Mouse (Mus musculus) CH12.LX (cell line): ENCODE results near the gene BC048403. TPM values are rescaled to one million over a fixed set of nuclear protein-coding genes. Genes with fewer than 3 reads are reported as not detected.

Source experiments
- DNase-seq: peaks from one replicate; pipeline ENCODE4 v3.0.0-alpha.2; 2013; ENCODE audit errors: extremely low read depth
- H3K27ac ChIP-seq: 2 replicates; pipeline ENCODE4 v1.5.1; 2012; ENCODE audit warnings: low read depth, mild to moderate bottlenecking, control low read depth, moderate library complexity; ENCODE audit not compliant: insufficient read depth
- H3K27me3 ChIP-seq: replicated peaks from 2 replicates; pipeline ENCODE3; 2012; ENCODE audit warnings: inconsistent platforms
- H3K36me3 ChIP-seq, 2 experiments: replicated peaks in 1 of 2; 2 replicates each; pipeline versions ENCODE3 to v1.6.1; 2012; ENCODE audit warnings: inconsistent platforms in 1 of 2, low read length in 1 of 2, mild to moderate bottlenecking in 1 of 2, mixed read lengths in 1 of 2, moderate library complexity in 1 of 2; ENCODE audit not compliant: control insufficient read depth in 1 of 2, insufficient read depth in 1 of 2
- H3K4me1 ChIP-seq, 2 experiments: 2 replicates each; pipeline ENCODE4 v1.6.1; 2012; ENCODE audit warnings: inconsistent platforms in 1 of 2, moderate library complexity in 1 of 2; ENCODE audit not compliant: insufficient read depth in 2 of 2, control insufficient read depth in 1 of 2
- H3K4me2 ChIP-seq: 2 replicates; pipeline ENCODE4 v1.6.1; 2012; ENCODE audit warnings: low read depth, mild to moderate bottlenecking, control low read depth; ENCODE audit not compliant: poor library complexity, insufficient read depth, severe bottlenecking
- H3K4me3 ChIP-seq, 3 experiments: fragments of 150-350 bp in 1 of 3; sonication (generic) in 1 of 3; replicated peaks in 1 of 3; 2 replicates each; pipeline versions ENCODE3 to v1.5.1; 2011 to 2012; ENCODE audit warnings: low read depth in 2 of 3, low read length in 2 of 3, mild to moderate bottlenecking in 2 of 3, moderate library complexity in 2 of 3, control low read depth in 1 of 3, improper control_type of control experiment in 1 of 3, inconsistent platforms in 1 of 3, mixed read lengths in 1 of 3; ENCODE audit not compliant: poor library complexity in 1 of 3
- H3K79me2 ChIP-seq: replicated peaks from 2 replicates; pipeline ENCODE4 v1.6.1; 2012; ENCODE audit warnings: mild to moderate bottlenecking, moderate library complexity; ENCODE audit not compliant: control insufficient read depth, poor library complexity, insufficient read depth, severe bottlenecking; ENCODE audit errors: extremely low read depth
- H3K9ac ChIP-seq: 2 replicates; pipeline ENCODE4 v1.6.1; 2012; ENCODE audit warnings: low read depth, mild to moderate bottlenecking, control low read depth, moderate library complexity; ENCODE audit not compliant: insufficient read depth
- H3K9me3 ChIP-seq: replicated peaks from 2 replicates; pipeline ENCODE3; 2012; ENCODE audit warnings: low read length, inconsistent platforms, mixed read lengths
- BHLHE40 ChIP-seq: IDR thresholded peaks from 2 replicates; pipeline ENCODE4 v1.6.1; 2011; ENCODE audit warnings: mild to moderate bottlenecking, low read depth, low read length, improper control_type of control experiment
- CHD1 ChIP-seq: IDR thresholded peaks from 2 replicates; pipeline ENCODE4 v1.6.1; 2012; ENCODE audit warnings: low read depth, low read length, improper control_type of control experiment, inconsistent platforms
- CTCF ChIP-seq, 2 experiments: IDR thresholded peaks in 1 of 2; conservative IDR thresholded peaks in 1 of 2; 2 replicates each; pipeline ENCODE4 v1.5.1; 2011 to 2012; ENCODE audit warnings: low read depth in 2 of 2, low read length in 2 of 2, improper control_type of control experiment in 1 of 2, inconsistent platforms in 1 of 2, mild to moderate bottlenecking in 1 of 2, moderate library complexity in 1 of 2
- E2F4 ChIP-seq: IDR thresholded peaks from 2 replicates; pipeline ENCODE4 v1.6.1; 2011; ENCODE audit warnings: low read depth, low read length, improper control_type of control experiment; ENCODE audit not compliant: insufficient replicate concordance
- ETS1 ChIP-seq: conservative IDR thresholded peaks from 2 replicates; pipeline ENCODE4 v1.6.1; 2012; ENCODE audit warnings: low read depth, mild to moderate bottlenecking, inconsistent platforms, low read length, improper control_type of control experiment, moderate library complexity
- JUN ChIP-seq: IDR thresholded peaks from 2 replicates; pipeline ENCODE4 v1.6.1; 2011; ENCODE audit warnings: low read depth, mild to moderate bottlenecking, low read length, improper control_type of control experiment, moderate library complexity; ENCODE audit not compliant: insufficient read depth
- JUND ChIP-seq: conservative IDR thresholded peaks from 2 replicates; pipeline ENCODE4 v1.6.1; 2011; ENCODE audit warnings: low read depth, low read length, improper control_type of control experiment
- MAZ ChIP-seq: IDR thresholded peaks from 2 replicates; pipeline ENCODE4 v1.6.1; 2012; ENCODE audit warnings: low read depth, mild to moderate bottlenecking, inconsistent platforms, low read length, improper control_type of control experiment, moderate library complexity
- MXI1 ChIP-seq: IDR thresholded peaks from 2 replicates; pipeline ENCODE4 v1.6.1; 2011; ENCODE audit warnings: mild to moderate bottlenecking, low read depth, low read length, improper control_type of control experiment
- MYC ChIP-seq: IDR thresholded peaks from 2 replicates; pipeline ENCODE4 v1.6.1; 2011; ENCODE audit warnings: low read depth, mild to moderate bottlenecking, improper control_type of control experiment, low read length
- NRF1 ChIP-seq: IDR thresholded peaks from 2 replicates; pipeline ENCODE4 v1.6.1; 2014; ENCODE audit warnings: low read depth, mild to moderate bottlenecking, inconsistent platforms, low read length, improper control_type of control experiment, moderate library complexity
- PAX5 ChIP-seq: IDR thresholded peaks from 2 replicates; pipeline ENCODE4 v1.6.1; 2012; ENCODE audit warnings: low read length, inconsistent platforms, mixed read lengths
- RAD21 ChIP-seq: IDR thresholded peaks from 2 replicates; pipeline ENCODE4 v1.6.1; 2011; ENCODE audit warnings: low read depth, mild to moderate bottlenecking, low read length, improper control_type of control experiment, moderate library complexity
- RCOR1 ChIP-seq: conservative IDR thresholded peaks from 2 replicates; pipeline ENCODE4 v1.6.1; 2012; ENCODE audit warnings: low read depth, mild to moderate bottlenecking, inconsistent platforms, low read length, improper control_type of control experiment
- SIN3A ChIP-seq: IDR thresholded peaks from 2 replicates; pipeline ENCODE4 v1.6.1; 2012; ENCODE audit warnings: low read length, improper control_type of control experiment, inconsistent platforms
- TCF12 ChIP-seq: IDR thresholded peaks from 2 replicates; pipeline ENCODE4 v1.6.1; 2014; ENCODE audit warnings: low read depth, mild to moderate bottlenecking, inconsistent platforms, low read length, improper control_type of control experiment
- UBTF ChIP-seq: IDR thresholded peaks from 2 replicates; pipeline ENCODE4 v1.6.1; 2012; ENCODE audit warnings: low read depth, mild to moderate bottlenecking, inconsistent platforms, low read length, improper control_type of control experiment, moderate library complexity
- USF1 ChIP-seq: IDR thresholded peaks from 2 replicates; pipeline ENCODE4 v1.6.1; 2014; ENCODE audit warnings: low read depth, mild to moderate bottlenecking, inconsistent platforms, low read length, improper control_type of control experiment
- ZNF384 ChIP-seq: IDR thresholded peaks from 2 replicates; pipeline ENCODE4 v1.6.1; 2012; ENCODE audit warnings: low read depth, low read length, improper control_type of control experiment, inconsistent platforms
- dilution Hi-C: fragments of 300-500 bp; cut with MboI; formaldehyde crosslinking; loops from 2 replicates; pipeline ENCODE4 v1.14.3; 2020; ENCODE audit warnings: low sequenced_read_pairs; ENCODE audit not compliant: extremely low pct_unique_long_range_greater_than_20kb, extremely low pct_ligation_motif_present
- in situ Hi-C: fragments of 300-500 bp; cut with MboI; formaldehyde crosslinking; loops from 3 replicates; pipeline ENCODE4 v1.14.3; 2019; ENCODE audit warnings: low sequenced_read_pairs, low pct_ligation_motif_present, low pct_unique_long_range_greater_than_20kb, mixed read lengths
- polyA plus RNA-seq: library from polyadenylated mRNA; unstranded; fragments of >175 nt; gene quantifications from 2 replicates; pipeline ENCODE4 v1.2.1, GENCODE M21; 2012; ENCODE audit warnings: low read depth; ENCODE audit not compliant: insufficient read length
- total RNA-seq, 2 experiments: library from RNA; depleted of rRNA; stranded (reverse); fragments of 300-350 nt in 1 of 2; fragments of >200 nt in 1 of 2; gene quantifications; 2 replicates each; pipeline ENCODE4 v1.2.3; 2012 to 2014

BC048403 gene
- total and polyA plus RNA-seq, 3 experiments = 2.2 to 11.9 (median 4.0) TPM

DNA sequence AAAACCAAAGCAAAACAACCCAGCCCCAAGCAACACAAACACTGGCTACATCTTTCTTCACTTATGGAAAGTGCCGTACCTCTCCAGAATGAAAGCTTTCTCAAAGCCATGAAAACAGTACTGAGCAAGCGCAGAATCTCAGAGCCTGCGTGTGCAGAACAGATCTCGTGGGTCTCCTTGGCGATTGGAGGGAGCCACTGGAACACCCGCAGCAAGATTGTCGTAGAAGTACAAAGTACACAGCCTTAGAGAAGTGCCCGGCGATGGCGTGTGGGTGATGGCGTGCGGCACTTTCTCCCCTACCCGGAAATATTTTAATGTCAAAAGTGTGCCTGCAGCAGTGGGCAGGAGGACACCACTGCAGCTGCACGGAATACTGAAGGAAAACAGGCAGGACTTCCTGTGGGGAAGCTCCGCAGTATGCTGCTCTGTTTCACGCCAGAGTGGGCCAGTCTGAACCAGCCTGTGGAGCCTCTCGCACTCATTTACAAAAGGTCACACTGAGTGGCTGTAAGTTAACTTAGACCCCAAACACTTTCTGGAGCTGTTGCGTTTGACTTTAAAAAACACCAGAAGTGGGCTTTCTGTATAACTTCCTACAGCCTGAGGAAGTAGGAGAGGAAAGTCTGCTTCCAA, 46.7 kb upstream of the BC048403 start:
- H3K27ac ChIP-seq = no peak overlapping the region
- dilution Hi-C loops = no loop called here
- no peak overlapping the region for H3K4me3 ChIP-seq

DNA sequence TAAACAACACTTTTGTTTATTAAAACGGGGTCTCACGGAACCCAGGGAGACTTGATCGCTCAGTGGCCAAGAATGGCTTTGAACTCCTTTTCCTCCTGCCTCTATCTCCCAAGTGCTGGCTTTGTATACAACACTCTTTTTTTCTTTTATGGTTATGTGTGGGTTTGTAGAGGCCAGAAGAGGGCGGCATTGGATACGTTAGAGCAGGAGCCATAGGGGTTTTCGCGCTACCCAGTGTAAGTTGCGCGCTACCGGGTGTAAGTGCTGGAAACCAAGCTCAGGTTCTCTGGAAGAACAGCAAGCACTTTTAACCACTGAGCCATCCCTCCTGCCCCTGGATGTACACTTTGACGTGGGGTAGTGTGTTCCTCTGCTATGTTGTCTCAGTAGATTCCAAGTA, 45.2 kb upstream of the BC048403 start:
- TF ChIP-seq CTCF (conservative IDR thresholded peaks at IDR 0.05 in 1 of 2, IDR thresholded peaks at IDR 0.05 in 1 of 2; ENCODE audit: low read depth in 2 of 2, low read length in 2 of 2) (peak in 1 of 2 experiments; percentile 21; a peak in 1 of 4 replicates), ETS1 (no peak), JUN (no peak)
- Histone ChIP-seq H3K36me3 (no peaks in the 10 kb centered on the region), H3K79me2 (no peaks in the 10 kb centered on the region), H3K27ac (no peak overlapping the region), H3K4me1 (peaks cover 0 to 3% of the 10 kb centered on the region in 2 experiments; a peak in 1 of 4 replicates), H3K9me3 (peaks cover 8% of the 10 kb centered on the region), H3K4me3 (no peak overlapping the region), H3K27me3 (no peaks in the 10 kb centered on the region), H3K9ac (no peak overlapping the region), H3K4me2 (no peak overlapping the region)
- DNase-seq = no peak
- dilution Hi-C loops (no loop called here), in situ Hi-C loops (loop anchor here (10.0 to 25.0 kb wide), 2 partner anchors 70 to 843 kb away; no protein-coding TSS in a partner anchor)

More for the DNA sequence above, 46.7 kb upstream of the BC048403 start:
- Histone ChIP-seq H3K36me3 (no peaks in the 10 kb centered on the region), H3K27me3 (no peaks in the 10 kb centered on the region), H3K4me1 (peaks cover 0 to 3% of the 10 kb centered on the region in 2 experiments; a peak in 1 of 4 replicates), H3K79me2 (no peaks in the 10 kb centered on the region), H3K9ac (no peak overlapping the region), H3K4me2 (no peak overlapping the region), H3K9me3 (peaks cover 8% of the 10 kb centered on the region)
- DNase-seq = no peak
- in situ Hi-C loops = loop anchor here (10.0 to 25.0 kb wide), 2 partner anchors 72 to 844 kb away; no protein-coding TSS in a partner anchor
- no peak for TF ChIP-seq MXI1
- no peak for TF ChIP-seq JUND
- no peak for TF ChIP-seq CHD1
- TF ChIP-seq NRF1 = no peak
- no peak for TF ChIP-seq TCF12
- TF ChIP-seq CTCF (conservative IDR thresholded peaks at IDR 0.05 in 1 of 2, IDR thresholded peaks at IDR 0.05 in 1 of 2; ENCODE audit: low read depth in 2 of 2, low read length in 2 of 2) = no peak
- TF ChIP-seq BHLHE40 = no peak
- no peak for TF ChIP-seq RCOR1
- no peak for TF ChIP-seq MAZ
- no peak for TF ChIP-seq PAX5
- TF ChIP-seq UBTF = no peak
- TF ChIP-seq JUN = no peak
- no peak for TF ChIP-seq E2F4
- no peak for TF ChIP-seq MYC
- no peak for TF ChIP-seq RAD21
- no peak for TF ChIP-seq SIN3A
- no peak for TF ChIP-seq ZNF384
- no peak for TF ChIP-seq USF1
